8 mouse cellular contexts compared by ENCODE assay signal in the genomic region with DNA sequence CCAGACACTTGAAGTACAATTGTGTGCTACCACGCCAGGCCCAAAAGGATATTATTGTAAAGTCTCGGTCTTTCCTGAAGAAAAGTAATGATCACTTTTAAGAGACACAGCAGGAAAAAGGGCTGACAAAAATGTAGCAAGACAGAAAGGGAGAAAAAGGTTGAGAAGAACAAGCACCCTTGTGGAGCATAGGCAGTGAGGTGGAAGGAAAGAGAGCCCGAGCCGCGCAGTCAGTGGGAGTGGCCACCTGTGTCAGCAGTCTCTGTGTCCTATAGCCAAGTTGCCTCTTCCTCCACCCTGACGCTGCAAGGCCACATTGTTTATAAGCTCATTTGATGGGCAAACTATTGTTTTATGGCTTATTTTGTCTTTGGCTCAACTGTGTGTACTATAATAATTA. TPM values are rescaled to one million over a fixed set of nuclear protein-coding genes. Genes with fewer than 3 reads are reported as not detected.
DNase-seq lines count a peak whose midpoint lies in the region; ATAC-seq and TF ChIP-seq lines count a peak whose summit lies in the region.

No protein-coding gene starts in this region.

- no peaks in the 10 kb centered on the region for H3K9me3 ChIP-seq in liver, embryonic 13.5 days (replicated peaks)
- no peaks in the 10 kb centered on the region for H3K9me3 ChIP-seq in embryonic facial prominence, embryonic 10.5 days

- TF ChIP-seq CTCF in lung, adult 2 months (IDR thresholded peaks at IDR 0.05; ENCODE audit: insufficient read depth, low read length), result no peak

- H3K4me1 ChIP-seq in lung, adult 2 months (ENCODE audit: control insufficient read depth, insufficient read depth, low read length), result peaks cover 7% of the 10 kb centered on the region; the same call in 1 of the 2 replicates
- peaks cover 24% of the 10 kb centered on the region for H3K4me1 ChIP-seq in liver, embryonic 13.5 days (replicated peaks)
- peaks cover 10% of the 10 kb centered on the region for H3K4me1 ChIP-seq in embryonic facial prominence, embryonic 10.5 days

- no peak overlapping the region for H3K4me2 ChIP-seq in liver, embryonic 13.5 days

- no peak overlapping the region for H3K27ac ChIP-seq in liver, embryonic 13.5 days
- no peak overlapping the region for H3K27ac ChIP-seq in embryonic facial prominence, embryonic 10.5 days (replicated peaks)

- no peaks in the 10 kb centered on the region for H3K27me3 ChIP-seq in liver, embryonic 13.5 days
- no peaks in the 10 kb centered on the region for H3K27me3 ChIP-seq in embryonic facial prominence, embryonic 10.5 days (replicated peaks; ENCODE audit: low read depth, poor library complexity, severe bottlenecking)

- ATAC-seq in liver, embryonic 13.5 days (ENCODE audit: low read depth), result 0 out of 2 replicates have a peak, but pooled peaks have one; percentile 58

- no peak for TF ChIP-seq POLR2A in lung, adult 2 months (IDR thresholded peaks at IDR 0.05; ENCODE audit: borderline replicate concordance, extremely low read depth, low read depth, low read length)

- WGBS in lung, adult 2 months, result 32% methylated on average over 6 of the region's 6 CpGs
- 59% methylated on average over 6 of the region's 6 CpGs for WGBS in liver, embryonic 13.5 days (ENCODE audit: insufficient replicate concordance)
- 65% methylated on average over 6 of the region's 6 CpGs for WGBS in embryonic facial prominence, embryonic 10.5 days

- H3K36me3 ChIP-seq in liver, embryonic 13.5 days, result peaks cover 19% of the 10 kb centered on the region
- H3K36me3 ChIP-seq in embryonic facial prominence, embryonic 10.5 days (replicated peaks), result peaks cover 40% of the 10 kb centered on the region

- H3K9ac ChIP-seq in liver, embryonic 13.5 days, result no peak overlapping the region

- peak; percentile 34 to 53 for DNase-seq in cerebellum, postnatal 10 days
- no peak for DNase-seq in cerebellum, postnatal 4 days (ENCODE audit: low spot score in 2 of 2)
- DNase-seq in lung, postnatal 10 days, result peak; percentile 19
- DNase-seq in lung, adult 2 months, result no peak
- DNase-seq in liver, embryonic 13.5 days, result no peak
- DNase-seq in thymus, postnatal 0 days (ENCODE audit: low spot score), result peak; percentile 23
- DNase-seq in embryonic facial prominence, embryonic 10.5 days (ENCODE audit: low spot score), result no peak
- DNase-seq in right cerebral cortex, postnatal 14 days, result no peak

- no peak overlapping the region for H3K4me3 ChIP-seq in lung, adult 2 months (replicated peaks; ENCODE audit: extremely low read depth, low read depth, low read length)
- no peak overlapping the region for H3K4me3 ChIP-seq in liver, embryonic 13.5 days (replicated peaks)
- no peak overlapping the region for H3K4me3 ChIP-seq in embryonic facial prominence, embryonic 10.5 days

RNA-seq across cellular contexts. Expression of gene Rsbn1, which starts 13.6 kb away (rescaled TPM):
- polyA plus RNA-seq in lung, adult 2 months (2012; rRNA removed), result 4.3 and 4.9 TPM in 2 replicates
- polyA plus RNA-seq in liver, embryonic 13.5 days (2015; fragmentation: Nextera tagmentation; extraction: Ambion mirVana), result 4.2 and 5.2 TPM in 2 replicates
- 18.6 and 22.2 TPM in 2 replicates for polyA plus RNA-seq in thymus, postnatal 0 days (2015; fragmentation: Nextera tagmentation; extraction: Ambion mirVana)
- 14.4 TPM in 2 replicates for polyA plus RNA-seq in embryonic facial prominence, embryonic 10.5 days (2016; fragmentation: Nextera tagmentation; extraction: Ambion mirVana)

RNA-seq across cellular contexts. Expression of gene Phtf1, which starts 40.4 kb away (rescaled TPM):
- 7.8 and 8.4 TPM in 2 replicates for polyA plus RNA-seq in lung, adult 2 months (2012; rRNA removed)
- polyA plus RNA-seq in liver, embryonic 13.5 days (2015; fragmentation: Nextera tagmentation; extraction: Ambion mirVana), result 6.7 and 6.8 TPM in 2 replicates
- 38.9 and 43.8 TPM in 2 replicates for polyA plus RNA-seq in thymus, postnatal 0 days (2015; fragmentation: Nextera tagmentation; extraction: Ambion mirVana)
- 31.4 and 34.2 TPM in 2 replicates for polyA plus RNA-seq in embryonic facial prominence, embryonic 10.5 days (2016; fragmentation: Nextera tagmentation; extraction: Ambion mirVana)

Comparison
In these comparisons a context has a peak if more than half of its experiments do, and no peak if none do; other contexts are left out.
1. DNase-seq: peak in cerebellum, postnatal 10 days (2 of 2), lung, postnatal 10 days (single experiment) and thymus, postnatal 0 days (single experiment); none in cerebellum, postnatal 4 days (0 of 2), lung, adult 2 months (single experiment), liver, embryonic 13.5 days (single experiment), embryonic facial prominence, embryonic 10.5 days (single experiment) and right cerebral cortex, postnatal 14 days (single experiment).